Mouse (Mus musculus): ENCODE measurements around the gene Olfr522.

Olfr522 gene

DNA sequence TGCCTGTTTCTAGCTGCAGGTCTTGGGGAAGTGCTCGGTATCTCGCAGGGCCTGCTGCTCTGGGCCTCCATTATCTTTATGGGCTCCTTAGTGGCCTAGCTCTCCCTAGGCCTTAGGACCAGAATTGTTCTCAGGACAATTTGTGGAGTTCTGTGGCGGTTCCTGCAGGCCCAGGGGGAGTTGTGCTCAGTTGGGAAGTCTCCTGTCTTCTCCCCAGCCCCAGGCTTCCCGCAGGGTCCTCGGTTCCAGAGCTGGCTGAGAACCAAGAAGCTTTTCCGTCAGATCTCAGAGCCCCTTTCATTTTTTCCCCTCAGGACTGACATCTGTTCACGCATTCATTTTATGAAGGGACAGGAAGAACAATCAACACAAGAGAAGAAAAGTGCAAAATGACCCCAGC lies at the start of gene Olfr522:
Gene Olfr522 (minus strand): TSS at position 101 of the 400 bp plus-strand sequence.
- no peak for DNase-seq

DNA sequence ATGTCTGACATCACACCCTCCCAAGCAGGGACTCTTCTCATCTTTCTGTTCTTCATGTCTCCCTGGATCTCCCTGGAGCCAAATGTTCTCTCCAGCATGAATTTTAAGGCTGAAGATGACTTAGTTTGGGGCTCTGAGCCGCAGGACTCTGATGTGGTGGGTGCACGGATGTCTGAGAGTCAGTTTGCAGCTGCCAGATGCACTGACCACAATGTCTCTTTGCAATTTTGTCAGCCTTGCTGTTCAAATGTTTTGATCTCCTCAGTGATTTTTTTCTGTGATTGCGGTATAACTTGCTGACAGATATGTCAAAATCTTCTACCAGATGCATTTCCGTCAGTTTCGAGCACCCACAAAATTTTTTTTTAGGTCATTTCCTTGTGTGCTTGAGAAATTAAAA lies 49.3 kb upstream of the Olfr522 start:
- DNase-seq, result no peak

DNA sequence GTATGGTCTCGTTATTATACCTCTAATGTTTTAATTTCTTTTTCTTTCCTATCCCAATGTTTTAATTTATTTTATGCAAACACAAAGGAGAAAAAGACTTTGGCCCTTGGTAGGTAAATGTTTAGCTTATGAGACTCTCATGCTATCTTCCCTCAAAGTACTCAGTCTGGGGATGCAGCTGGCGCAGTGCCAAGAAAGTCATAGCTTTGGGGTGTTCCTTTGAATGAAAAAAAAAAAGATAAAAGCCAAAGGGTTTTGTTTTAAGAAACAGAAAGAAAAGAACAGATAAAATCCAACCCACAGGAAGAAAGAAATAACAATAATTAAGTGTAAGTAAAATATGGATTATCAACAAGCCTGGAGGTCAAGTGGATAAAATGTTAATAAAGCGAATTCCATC lies 44.1 kb upstream of the Olfr522 start:
- no peak for DNase-seq

DNA sequence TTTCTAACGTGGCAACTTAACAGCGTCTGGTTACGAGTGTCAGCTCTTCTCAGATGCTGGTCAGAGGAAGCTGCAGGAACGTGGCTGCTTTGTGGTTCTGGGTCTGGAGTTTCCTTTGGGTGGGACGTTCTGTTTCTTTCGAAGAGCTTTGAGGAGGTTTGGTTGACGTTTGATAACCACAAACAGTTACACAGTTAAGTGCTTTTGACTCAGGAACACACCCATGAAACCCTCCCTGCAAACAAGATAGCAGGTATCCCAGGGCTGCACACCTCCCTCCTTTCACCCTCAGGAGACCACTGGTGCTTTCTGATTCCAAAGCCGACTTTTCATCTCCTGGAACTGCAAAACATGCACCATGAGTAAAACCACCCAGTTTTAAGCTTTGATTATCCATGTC lies 43.6 kb upstream of the Olfr522 start:
- DNase-seq, result no peak

DNA sequence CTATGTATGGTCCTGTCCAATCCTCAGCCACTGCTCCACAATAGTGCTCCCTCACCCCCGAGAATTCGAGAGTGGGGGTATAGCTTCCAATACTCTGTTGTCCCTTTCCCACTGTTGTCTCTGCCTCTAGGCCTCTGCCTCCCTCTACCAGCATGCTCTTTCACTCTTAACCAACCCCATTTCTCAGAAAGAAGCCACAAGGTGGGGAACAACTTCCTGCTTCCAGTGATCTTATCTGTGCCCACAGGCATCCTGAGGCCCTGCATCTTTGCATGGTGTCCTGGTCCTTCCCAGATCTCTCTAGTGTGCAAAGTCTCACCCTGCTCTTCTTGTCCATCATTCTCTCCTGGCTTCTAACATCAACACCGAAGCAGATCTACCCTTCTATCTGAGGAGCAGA lies 42.3 kb upstream of the Olfr522 start:
- no peak for DNase-seq

DNA sequence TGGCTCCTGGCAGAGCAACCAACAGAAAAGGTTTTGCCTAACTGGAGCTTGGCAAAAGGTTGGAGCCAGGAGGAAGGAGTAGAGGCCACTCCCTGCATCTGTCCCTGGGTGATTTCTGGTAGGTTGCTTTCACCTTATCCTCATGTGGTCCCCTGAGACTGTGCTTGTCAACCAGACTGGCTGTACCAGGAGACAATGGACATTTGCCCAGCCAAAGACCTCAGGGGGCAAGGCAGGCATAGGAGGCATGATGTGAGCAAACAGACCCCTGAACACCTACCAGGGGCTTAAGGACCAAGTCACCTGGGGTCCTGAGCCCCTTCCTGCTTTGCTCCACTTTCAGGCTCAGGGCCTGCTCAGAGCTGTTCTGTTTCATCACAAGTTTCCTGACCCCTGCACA lies 41.3 kb upstream of the Olfr522 start, which contains the start of gene Olfr524:
Gene Olfr524 (minus strand): TSS at position 101 of the 400 bp plus-strand sequence.
- no peak for DNase-seq

DNA sequence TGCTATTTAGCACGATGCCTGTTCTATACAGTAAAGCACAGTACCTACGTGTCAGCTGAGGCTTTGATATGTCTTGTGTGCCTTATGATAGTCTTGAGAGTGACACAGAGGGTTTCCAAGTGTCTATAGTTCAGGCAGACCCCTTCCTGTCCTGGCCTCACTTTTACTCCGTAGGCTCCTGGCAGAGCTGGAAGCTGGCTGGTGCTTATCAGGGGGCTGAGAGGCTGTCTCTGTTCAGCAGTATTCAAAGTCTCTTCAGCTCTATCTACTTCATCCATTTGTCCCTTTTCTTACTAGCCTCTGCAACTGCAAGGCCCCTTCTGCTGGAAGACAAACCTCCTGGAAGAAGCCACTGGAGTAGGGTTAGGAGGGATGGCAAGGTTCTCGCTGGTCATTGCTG lies 36.5 kb upstream of the Olfr522 start:
- DNase-seq, result no peak

DNA sequence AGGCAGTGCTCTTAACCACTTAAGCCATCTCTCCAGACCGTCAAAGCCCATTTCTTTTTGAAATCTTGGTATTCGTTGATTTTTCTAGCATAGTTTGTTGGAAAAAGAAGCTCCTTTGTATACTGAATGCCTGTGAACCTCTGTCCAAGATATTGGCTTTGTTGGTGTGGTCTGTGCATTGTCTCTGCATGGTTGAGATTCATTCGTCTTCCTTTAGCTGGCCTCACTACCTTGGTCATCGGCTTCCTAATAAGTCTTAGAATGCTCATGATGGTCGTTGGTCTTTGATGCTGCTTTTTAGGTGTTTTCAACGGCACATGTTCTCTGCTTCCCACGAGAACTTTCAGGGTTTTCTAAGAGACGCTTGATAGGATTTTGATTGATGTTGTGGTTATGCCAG lies 31.4 kb upstream of the Olfr522 start:
- DNase-seq, result no peak

DNA sequence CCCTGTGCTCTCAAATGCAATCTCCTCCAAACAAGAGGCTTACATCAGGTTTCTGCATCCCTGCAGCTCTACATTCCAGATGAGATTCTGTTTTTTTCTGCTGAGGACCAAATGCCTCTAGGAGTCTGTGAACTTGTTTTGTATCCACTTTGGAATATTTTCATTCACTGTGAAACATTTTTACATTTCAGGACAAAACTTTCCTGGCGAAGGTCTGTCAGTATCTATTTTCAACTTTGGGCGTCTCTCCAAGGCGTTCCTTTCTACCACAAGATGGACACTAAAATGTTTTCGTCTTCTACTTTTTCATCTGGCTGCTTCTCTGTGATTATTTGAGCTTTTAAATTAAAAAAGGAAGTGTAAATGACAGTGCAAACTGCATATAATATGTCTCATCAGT lies 29.5 kb upstream of the Olfr522 start:
- no peak for DNase-seq

DNA sequence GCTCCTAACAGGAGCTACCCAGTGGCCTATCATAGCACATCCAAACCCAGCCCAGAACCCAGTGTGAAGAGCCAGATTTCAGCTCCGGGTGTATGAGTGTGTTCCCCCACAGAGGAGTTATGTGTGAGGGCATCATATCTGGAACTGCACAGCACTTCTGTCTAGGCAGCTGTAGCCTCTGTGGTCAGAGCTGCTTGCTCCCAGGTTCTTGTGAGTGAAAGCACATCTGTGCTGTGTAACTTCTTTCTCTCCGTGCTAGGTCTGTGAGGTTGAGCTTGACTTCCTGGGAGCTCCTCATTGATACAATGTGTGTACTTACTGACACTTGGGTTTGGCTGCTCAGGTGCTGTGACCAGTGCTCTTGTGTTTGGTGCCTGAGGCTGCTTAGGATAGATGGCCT lies 28.3 kb upstream of the Olfr522 start:
- no peak for DNase-seq

DNA sequence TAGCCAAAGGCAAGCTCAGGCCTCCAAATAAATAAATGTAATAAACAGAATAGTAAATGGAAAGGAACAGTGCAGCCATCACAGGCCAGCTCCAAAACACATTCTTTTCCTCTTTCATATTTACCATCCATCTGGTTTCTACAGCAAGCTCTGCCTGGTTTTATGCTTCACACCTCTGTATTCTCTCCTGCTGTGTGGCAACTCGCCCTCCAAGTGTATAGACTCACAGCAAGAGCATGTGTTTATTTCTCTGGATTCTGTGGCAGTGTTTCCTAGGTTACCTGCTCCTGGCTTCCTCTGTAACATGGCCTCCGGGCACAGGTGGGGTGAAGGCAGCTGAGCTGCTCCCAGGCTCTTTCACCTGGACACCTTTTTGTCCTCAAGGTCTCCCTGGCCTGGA lies 27.9 kb upstream of the Olfr522 start:
- DNase-seq, result no peak

DNA sequence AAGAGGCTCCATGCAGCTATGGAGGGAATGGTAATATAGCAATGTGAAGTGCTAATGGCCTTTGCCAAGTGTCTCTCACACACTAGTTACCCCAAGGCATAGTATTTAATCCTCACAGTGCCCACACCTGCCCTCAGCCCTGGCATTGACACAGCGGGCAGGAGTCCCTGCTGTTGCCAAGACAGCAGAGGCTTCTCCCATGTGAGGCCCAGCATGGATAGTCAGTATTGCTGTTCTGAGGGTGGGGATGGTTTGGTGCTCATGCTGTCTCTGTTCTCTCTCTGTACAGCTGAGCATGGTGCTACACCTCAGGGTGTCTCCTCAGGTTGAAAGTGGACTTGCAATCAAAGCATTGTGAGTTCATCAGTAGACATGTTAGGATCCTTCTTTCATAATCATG lies 25.9 kb upstream of the Olfr522 start:
- no peak for DNase-seq

DNA sequence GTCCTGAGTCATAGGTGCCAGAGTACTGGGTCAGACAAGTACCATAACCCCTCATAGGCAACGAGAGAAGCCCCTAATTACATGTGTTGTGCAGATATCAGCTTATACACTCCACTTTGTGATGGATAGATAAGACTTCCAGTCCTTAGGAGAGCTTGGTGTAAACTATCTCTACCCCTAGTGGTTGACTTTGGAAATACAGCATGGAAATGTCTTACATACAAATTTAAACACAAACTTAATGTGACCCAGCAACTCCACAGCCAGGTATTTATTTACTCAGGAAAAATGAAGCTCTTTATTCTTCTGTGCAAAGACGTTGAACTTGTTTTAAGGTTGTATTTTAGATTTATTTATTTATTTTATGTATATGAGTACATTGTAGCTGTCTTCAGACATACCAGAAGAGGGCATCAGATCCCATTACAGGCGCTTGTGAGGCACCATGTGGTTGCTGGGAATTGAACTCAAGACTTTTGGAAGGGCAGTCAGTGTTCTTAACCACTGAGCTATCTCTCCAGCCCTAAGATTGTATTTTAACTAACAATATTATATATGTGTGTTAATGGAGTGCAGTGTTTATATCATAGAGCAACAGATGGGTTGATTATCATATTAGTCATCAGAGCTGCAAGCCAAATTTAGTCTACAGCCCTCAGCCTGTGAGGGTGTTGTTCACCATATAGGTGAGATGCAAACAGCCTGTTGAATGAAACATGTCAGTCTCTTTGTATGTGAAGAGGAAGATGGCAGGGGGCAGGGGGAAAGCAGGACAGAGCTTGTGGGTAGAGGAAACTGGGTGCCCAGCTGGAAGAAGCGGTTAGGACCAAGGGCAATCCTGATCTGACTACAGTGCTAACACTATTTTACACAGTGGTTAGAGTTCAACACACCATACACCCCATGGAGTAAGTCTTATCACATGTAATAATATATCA lies 24.1 kb upstream of the Olfr522 start:
- no peak for DNase-seq

DNA sequence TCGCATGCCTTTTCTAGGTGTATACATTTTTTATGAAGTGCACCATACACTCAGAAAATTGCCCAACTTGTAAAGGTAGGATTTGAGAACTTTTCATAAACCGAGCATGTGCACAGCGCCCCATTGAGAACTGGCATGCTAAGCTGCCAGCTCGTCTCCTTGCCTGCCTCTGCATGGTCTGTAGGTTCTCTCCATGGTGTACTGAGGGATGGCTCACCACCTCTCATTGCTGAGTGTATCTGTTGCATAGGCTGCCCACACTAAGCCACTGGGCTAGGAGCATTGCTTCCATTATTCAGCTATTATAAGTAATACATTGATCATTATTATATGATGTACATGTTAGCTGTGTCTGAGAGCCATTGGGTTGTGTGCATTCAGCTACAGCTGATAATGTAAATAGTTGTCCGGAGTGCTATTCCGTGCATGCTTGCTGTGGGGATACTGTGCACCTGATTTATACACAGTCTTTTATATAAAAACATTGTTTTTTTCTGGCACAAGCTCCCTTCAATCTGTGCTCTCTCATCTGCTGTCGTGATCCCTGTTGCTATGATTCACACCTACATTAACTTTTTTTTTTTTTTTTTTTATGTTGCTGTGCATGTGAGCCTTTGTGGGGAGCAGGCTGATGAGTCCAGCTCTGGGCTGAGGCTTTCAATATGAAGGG lies 23.3 kb upstream of the Olfr522 start:
- no peak for DNase-seq

DNA sequence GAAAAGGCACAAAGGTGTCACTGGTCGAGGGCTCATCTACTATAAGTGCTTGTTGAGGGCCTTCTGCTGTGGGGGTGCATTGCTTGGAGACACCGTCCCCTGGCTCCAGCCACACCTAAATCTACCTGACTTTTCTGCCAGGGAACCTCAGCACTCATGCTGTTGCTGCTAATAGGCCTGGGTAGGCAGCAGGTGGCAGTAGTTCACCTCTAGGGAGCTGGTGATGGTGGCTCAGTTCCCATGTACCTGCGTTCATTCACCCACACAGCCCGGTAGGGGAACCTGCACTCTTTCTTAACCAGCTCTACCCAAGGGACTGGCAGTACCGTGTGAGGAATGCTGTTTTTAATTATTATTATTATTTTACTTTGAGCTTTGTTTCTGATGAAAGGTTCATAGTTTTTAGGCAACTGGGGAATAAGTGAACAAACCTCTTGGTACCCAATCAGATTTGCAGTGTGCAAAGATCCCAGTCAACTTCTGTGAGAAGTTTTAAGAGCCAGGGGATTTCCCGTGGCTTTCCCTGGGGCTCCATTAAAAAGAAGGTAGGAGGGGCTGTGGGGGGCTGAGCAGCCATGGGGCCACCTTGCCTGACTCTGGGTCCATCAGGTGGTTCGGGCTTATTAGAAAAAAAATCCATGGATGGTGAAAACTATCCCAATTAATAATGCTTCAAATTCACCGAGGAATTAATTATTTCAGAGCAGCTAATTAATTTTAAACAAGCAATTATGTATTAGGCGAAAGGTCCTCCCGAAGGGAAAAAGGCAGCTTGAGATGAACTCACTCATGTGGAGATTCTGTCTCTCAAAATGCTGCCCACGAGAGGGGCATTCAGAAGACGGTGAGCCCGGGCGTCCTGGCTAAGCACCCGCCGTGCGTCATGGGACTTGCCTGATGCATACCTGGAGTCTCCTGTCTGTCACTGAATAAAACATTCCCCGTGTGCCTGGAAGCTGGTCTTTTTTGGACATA lies 22.4 kb upstream of the Olfr522 start:
- DNase-seq, result no peak

DNA sequence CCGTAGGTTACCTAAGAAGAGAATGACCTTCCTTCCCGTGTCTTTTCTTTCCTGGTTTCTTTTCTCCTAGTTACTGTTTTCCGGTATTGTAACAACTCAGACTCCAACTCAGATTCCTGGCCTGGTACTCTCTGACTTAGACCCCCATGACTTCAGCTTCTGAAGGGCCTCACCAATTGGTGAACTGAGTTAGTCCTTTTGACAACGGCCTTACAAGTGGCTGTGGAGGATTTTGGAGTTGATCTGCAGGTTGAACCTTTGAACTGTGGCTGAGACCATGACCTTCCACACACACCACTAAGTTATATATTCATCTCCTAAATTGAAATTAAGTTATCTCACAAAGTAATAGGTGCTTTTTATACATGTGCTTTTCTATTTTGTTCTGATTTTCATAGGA lies 19.6 kb upstream of the Olfr522 start:
- no peak for DNase-seq

DNA sequence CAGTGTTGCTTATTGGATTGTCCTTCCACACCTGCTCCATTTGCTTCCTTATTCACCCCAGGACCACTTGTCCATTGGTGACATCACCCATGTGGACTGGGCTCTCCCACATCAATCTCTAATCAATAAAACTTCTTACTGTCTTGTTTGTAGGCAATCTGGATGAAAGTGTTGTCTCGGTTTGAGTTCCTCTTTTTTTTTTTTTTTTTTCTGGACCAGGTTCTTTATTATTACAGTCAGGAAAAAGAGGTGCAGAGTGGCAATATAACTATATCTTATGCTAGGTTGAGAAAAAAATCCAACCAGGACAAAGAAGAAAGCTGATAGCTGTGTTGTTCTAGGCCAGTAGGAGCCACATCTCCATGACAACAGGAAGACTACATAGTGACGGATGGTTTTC lies 16.1 kb upstream of the Olfr522 start:
- DNase-seq, result no peak

DNA sequence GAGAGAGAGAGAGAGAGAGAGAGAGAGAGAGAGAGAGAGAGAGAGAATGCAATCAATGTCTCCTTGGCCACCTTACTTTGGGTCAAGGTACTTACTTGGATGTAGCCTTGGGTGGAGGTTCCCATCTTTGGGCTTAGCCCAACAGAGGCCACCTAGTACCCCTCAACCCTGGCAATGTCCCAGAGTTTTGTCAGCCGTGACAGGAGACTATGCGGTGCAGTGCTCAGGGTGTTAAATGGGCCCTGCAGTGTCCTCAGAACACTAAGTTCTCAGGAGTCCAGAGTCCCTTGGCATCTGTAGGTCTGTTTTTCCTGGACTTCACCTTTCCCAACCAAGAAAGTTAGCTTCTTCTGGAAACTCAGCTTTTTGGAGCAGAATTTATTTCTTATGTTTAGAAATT lies 14.6 kb upstream of the Olfr522 start:
- no peak for DNase-seq

DNA sequence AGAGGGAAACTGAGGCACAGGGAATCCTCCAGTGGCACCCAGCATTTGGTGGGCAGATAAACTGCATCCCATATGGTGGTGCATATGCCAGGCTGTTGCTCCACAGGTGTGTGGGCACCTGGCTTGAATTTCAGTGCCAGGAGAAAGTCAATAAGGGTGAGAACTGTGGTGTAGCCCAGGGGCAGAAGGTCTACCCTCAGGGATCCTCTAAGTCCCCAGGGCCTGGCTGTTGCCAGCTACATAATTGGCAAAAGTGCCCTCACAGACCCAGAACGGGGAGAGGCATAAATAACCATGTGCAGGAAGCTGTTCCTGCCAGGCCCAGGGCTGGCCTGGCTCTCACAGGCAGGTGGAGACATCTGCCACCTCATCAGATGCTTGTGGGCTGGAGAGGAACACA lies 8.4 kb upstream of the Olfr522 start, which contains the start of gene Olfr523:
Gene Olfr523 (plus strand): TSS at position 282 of the 400 bp plus-strand sequence.
- DNase-seq, result peak; percentile 43

DNA sequence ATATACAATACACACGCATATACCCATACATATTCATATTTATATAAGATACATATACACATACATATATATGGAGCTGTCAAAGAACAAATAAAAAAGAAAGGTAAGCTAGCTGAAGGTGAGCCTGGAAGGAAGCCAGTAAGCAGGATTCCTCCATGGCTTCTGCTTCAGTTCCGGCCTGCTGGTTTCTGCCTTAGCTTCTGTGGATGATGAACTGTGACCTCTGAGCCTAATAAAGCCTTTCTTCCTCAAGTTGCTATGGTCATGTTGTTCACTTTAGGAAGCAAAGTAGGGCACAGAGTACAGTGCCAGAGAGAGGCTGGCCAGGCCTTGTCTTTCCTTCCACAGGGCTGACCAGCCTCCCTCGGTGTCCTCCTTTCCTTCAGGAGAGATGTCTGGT lies 6.3 kb upstream of the Olfr522 start:
- no peak for DNase-seq

DNA sequence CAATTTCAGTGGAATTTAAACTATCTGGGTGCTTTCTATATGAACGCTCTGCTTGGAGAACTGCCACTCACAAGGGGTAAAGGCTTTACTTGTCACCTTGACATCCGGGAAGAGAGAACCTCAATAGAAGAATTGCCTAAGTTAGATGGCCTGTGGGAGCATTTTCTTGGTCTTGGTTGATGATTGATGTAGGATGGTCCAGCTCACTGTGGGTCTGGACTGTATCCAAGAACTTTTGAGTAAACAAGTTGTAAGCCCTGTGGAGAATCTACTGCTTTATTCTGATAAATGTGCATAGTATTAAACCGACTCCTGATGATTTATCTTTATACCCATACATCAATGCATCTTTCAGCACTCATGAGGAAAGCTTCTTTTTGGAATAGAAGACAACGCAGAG lies 4.8 kb upstream of the Olfr522 start:
- no peak for DNase-seq

DNA sequence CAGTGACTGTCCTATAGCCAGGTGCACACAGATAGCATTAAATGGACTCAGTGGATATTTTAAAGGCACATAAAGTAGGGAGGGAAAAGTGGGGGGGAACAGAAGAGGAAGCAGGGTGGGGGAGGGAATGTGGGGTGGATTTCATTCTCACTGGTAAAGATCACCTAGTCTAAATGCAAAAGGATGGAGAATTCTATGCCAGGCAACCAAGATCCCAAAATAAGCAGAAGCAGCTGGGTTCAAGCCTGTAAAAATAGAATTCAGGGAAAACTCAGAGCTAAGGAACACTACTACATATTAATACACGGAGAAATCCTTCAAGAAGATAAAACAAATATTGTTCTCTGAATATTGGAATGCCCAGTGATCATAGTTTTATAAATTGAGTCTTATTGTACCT lies 3.4 kb upstream of the Olfr522 start:
- no peak for DNase-seq

DNA sequence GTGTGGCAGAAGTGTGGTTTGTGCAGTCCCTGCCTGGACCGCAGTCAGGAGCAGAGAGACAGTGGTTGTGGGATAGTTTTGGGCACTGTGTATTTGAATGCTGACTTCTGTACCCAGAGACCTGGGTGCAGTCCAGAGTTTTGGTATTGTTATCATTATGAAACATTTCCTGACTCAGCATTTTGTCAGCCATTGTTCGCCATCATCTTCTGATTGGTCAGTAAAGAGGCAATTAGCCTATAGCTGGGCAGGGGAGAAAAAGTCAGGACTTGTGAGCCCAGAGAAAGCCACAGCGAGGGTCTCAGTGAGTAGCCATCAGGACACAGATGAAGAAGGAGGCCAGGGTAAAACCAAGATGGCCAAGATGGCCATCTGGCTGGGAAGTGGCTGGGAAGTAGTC lies 4.2 kb downstream of the Olfr522 start:
- no peak for DNase-seq

All from cerebellum, adult 11 months (tissue).